Mouse (Mus musculus): Measurements from ENCODE around the gene Stac2.

- TF ChIP-seq POLR2A (IDR thresholded peaks at IDR 0.05; ENCODE audit: insufficient read depth, low read depth, low read length) (no peak), CTCF (IDR thresholded peaks at IDR 0.05; ENCODE audit: insufficient read depth, low read depth, low read length) (peak; percentile 40)
These were observed 22.0 kb upstream of the Stac2 start for GRCm38 (mm10) chr11:98075195-98075808.

Measured in olfactory bulb, adult 2 months (tissue).